Mouse (Mus musculus): ENCODE measurements at regions not wholly inside any gene's neighbourhood (a gene's known extent, or its start where the extent isn't known, plus 50 kb on each side); places are given as distances from the start of the nearest gene placed in this dataset.

DNA sequence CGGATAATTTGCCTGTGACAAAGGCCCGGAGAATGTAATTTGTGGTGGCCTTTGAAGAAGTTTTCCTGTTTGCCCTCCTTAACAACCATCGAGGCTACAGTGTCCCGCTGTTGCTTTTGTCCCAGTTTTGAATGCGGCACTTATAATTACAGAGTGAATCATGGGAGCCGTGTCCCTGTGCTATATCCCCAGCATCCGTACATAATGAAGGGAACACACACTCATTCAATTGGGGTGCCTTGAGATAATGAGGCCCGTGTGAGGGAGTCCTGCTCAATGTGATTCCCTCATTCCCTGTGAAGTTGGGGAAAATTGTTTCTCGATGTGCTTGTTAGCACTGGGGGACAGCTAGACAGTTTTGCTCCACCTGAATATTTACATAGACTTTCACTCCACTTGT is 528.9 kb upstream of the Tenm3 start:
- TF ChIP-seq ZC3H11A (IDR thresholded peaks at IDR 0.05; ENCODE audit: borderline replicate concordance, low read depth, low read length), result no peak
- no peak for TF ChIP-seq ZNF384 (IDR thresholded peaks at IDR 0.05; ENCODE audit: low read depth, low read length)
- TF ChIP-seq CHD2 (IDR thresholded peaks at IDR 0.05; ENCODE audit: low read depth, low read length), result no peak
